Mouse (Mus musculus) liver, embryonic 12.5 days (tissue): ENCODE measurements around the gene Adk. TPM values are rescaled to one million over a fixed set of nuclear protein-coding genes. Genes with fewer than 3 reads are reported as not detected.

ENCODE experiments used
- ATAC-seq: fragments of 200-750 bp; cut with Nextera tagmentation; 2 replicates; pipeline ENCODE4 v1.8.0; 2017; ENCODE audit warnings: moderate number of reproducible peaks, mild to moderate bottlenecking, moderate library complexity
- H3K27ac ChIP-seq: fragments of 300-500 bp; sonication (generic); 2 replicates; pipeline ENCODE4 v1.5.1; 2016; ENCODE audit warnings: mild to moderate bottlenecking
- H3K27me3 ChIP-seq: fragments of 300-500 bp; sonication (generic); replicated peaks from 2 replicates; pipeline ENCODE4 v1.6.1; 2016; ENCODE audit warnings: mild to moderate bottlenecking, moderate library complexity
- H3K36me3 ChIP-seq: fragments of 300-500 bp; sonication (generic); 2 replicates; pipeline ENCODE4 v1.6.1; 2016; ENCODE audit warnings: mild to moderate bottlenecking, moderate library complexity
- H3K4me1 ChIP-seq: fragments of 300-500 bp; sonication (generic); 2 replicates; pipeline ENCODE4 v1.6.1; 2016
- H3K4me2 ChIP-seq: fragments of 300-500 bp; sonication (generic); 2 replicates; pipeline ENCODE4 v1.6.1; 2016; ENCODE audit warnings: mild to moderate bottlenecking, moderate library complexity
- H3K4me3 ChIP-seq: fragments of 300-500 bp; sonication (generic); 2 replicates; pipeline ENCODE4 v1.5.1; 2016; ENCODE audit warnings: mild to moderate bottlenecking, moderate library complexity
- H3K9ac ChIP-seq: fragments of 300-500 bp; sonication (generic); 2 replicates; pipeline ENCODE4 v1.6.1; 2016; ENCODE audit warnings: mild to moderate bottlenecking, moderate library complexity
- H3K9me3 ChIP-seq: fragments of 300-500 bp; sonication (generic); replicated peaks from 2 replicates; pipeline ENCODE4 v1.6.1; 2016; ENCODE audit warnings: mild to moderate bottlenecking, moderate library complexity
- WGBS: fragments of 180-500 bp; shearing (Covaris S2); methylation state at CpG from one replicate; pipeline ENCODE4 v1.1.7; 2016; ENCODE audit not compliant: insufficient replicate concordance; 5-methylcytosine and 5-hydroxymethylcytosine counted together
- polyA plus RNA-seq: library from polyadenylated mRNA; unstranded; fragments of >200 nt; fragmentation: Nextera tagmentation; extraction: Ambion mirVana; gene quantifications from 2 replicates; pipeline ENCODE4 v1.2.1, GENCODE M21; 2016

Gene Adk
- polyA plus RNA-seq, 1 experiment from 2014 or later: 206 TPM

- no peak overlapping the region for H3K27ac ChIP-seq
- no peak overlapping the region for H3K4me3 ChIP-seq
- no peak overlapping the region for H3K9ac ChIP-seq
- H3K27me3 ChIP-seq: no peaks in the 10 kb centered on the region
- no peaks in the 10 kb centered on the region for H3K4me1 ChIP-seq
- H3K9me3 ChIP-seq: no peaks in the 10 kb centered on the region
- 80% methylated on average over 6 of the region's 6 CpGs for WGBS
- no peak for ATAC-seq
- no peak overlapping the region for H3K4me2 ChIP-seq
- H3K36me3 ChIP-seq: 0 out of 2 replicates have a peak, but pooled peaks cover 3% of the 10 kb centered on the region
These were observed 126.0 kb downstream of the Adk start for GRCm38 (mm10) chr14:21178356-21178755.

DNA sequence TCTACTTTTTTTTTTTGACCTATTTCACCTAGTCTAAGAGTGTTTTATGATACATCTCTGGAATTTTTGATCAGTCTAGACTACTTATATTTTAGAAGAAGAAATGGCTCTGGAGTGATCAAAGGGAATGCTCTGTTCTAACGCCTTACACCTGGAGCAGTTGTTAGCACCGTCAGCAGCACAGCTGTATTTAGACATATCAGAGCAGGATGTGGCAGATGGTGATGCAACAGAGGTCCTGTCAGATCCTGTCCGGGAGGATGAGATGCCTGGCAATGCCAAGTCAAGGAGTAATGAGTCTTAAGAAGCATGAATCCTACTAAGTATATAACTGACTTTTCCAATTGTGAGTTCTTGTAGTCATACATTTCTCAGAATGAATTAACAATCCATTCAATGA, 128.7 kb downstream of the Adk start:
- no peak overlapping the region for H3K4me2 ChIP-seq
- no peak overlapping the region for H3K27ac ChIP-seq
- no peaks in the 10 kb centered on the region for H3K4me1 ChIP-seq
- H3K27me3 ChIP-seq: no peaks in the 10 kb centered on the region
- H3K4me3 ChIP-seq: no peak overlapping the region
- H3K9ac ChIP-seq: no peak overlapping the region
- H3K9me3 ChIP-seq: no peaks in the 10 kb centered on the region
- WGBS: 66% methylated on average over 3 of the region's 3 CpGs
- no peak for ATAC-seq
- 0 out of 2 replicates have a peak, but pooled peaks cover 3% of the 10 kb centered on the region for H3K36me3 ChIP-seq

GRCm38 (mm10) chr14:21191966-21192365, 139.6 kb downstream of the Adk start:
- Histone ChIP-seq H3K36me3 (no peaks in the 10 kb centered on the region), H3K4me2 (no peak overlapping the region), H3K9me3 (no peaks in the 10 kb centered on the region), H3K4me3 (no peak overlapping the region), H3K27me3 (no peaks in the 10 kb centered on the region), H3K4me1 (no peaks in the 10 kb centered on the region), H3K27ac (no peak overlapping the region), H3K9ac (no peak overlapping the region)
- 71% methylated on average over 6 of the region's 6 CpGs for WGBS
- no peak for ATAC-seq

DNA sequence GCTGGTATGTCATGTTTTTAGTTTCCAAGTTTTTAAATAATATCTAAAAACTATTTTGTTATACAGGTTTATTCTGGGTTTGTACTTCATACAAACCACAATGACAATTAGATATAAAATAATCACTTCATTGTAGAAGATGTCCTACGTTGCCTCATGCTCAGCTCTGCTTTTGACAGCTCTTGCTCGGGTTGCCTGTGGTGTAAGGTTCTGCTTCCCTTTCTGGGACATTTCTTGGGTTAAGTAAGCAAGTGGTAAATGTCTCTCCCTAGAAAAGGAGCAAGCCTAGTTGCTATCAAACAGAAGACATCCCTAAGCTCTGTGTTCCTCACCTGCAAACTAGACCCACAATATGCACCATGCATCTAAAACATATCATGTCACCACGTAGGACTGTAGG, 140.4 kb downstream of the Adk start:
- no peak for ATAC-seq
- Histone ChIP-seq H3K27ac (no peak overlapping the region), H3K4me2 (no peak overlapping the region), H3K36me3 (no peaks in the 10 kb centered on the region), H3K9ac (no peak overlapping the region), H3K9me3 (no peaks in the 10 kb centered on the region), H3K4me3 (no peak overlapping the region), H3K4me1 (no peaks in the 10 kb centered on the region), H3K27me3 (no peaks in the 10 kb centered on the region)
- 80% methylated on average over 3 of the region's 3 CpGs for WGBS

DNA sequence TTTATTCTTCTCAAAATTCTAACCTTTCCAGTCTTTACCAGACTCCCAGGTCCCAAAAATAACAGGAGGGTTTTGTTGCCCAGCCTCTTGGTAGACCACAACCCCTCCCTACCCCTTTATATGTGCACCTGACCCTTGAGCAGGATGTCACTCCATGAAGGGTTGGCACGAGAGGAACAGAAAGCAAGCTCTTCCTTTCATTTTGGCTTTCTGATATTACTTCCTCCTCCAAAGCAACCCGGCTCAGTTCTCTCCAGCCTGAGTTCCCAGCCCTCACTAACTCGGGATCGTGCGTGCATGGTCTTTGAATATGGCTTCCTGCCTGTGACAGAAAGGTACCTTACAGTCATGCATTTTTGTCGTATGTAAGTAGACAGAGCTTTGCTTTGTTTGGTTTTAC, 142.0 kb downstream of the Adk start:
- Histone ChIP-seq H3K4me3 (no peak overlapping the region), H3K9me3 (no peaks in the 10 kb centered on the region), H3K4me1 (no peaks in the 10 kb centered on the region), H3K36me3 (peaks cover 4% of the 10 kb centered on the region; the same call in 1 of the 2 replicates), H3K9ac (no peak overlapping the region), H3K4me2 (no peak overlapping the region), H3K27me3 (no peaks in the 10 kb centered on the region), H3K27ac (no peak overlapping the region)
- WGBS: 71% methylated on average over 6 of the region's 6 CpGs
- no peak for ATAC-seq

- 67% methylated on average over 3 of the region's 3 CpGs for WGBS
- no peaks in the 10 kb centered on the region for H3K4me1 ChIP-seq
- H3K36me3 ChIP-seq: peaks cover 10% of the 10 kb centered on the region; the same call in 1 of the 2 replicates
- no peak for ATAC-seq
- no peak overlapping the region for H3K9ac ChIP-seq
- H3K4me2 ChIP-seq: no peak overlapping the region
- no peaks in the 10 kb centered on the region for H3K9me3 ChIP-seq
- H3K27me3 ChIP-seq: no peaks in the 10 kb centered on the region
- no peak overlapping the region for H3K4me3 ChIP-seq
- H3K27ac ChIP-seq: no peak overlapping the region
These were observed 148.5 kb downstream of the Adk start for GRCm38 (mm10) chr14:21200850-21201249.

GRCm38 (mm10) chr14:21206472-21206871, 154.1 kb downstream of the Adk start:
- H3K27me3 ChIP-seq: no peaks in the 10 kb centered on the region
- H3K4me3 ChIP-seq: no peak overlapping the region
- H3K9me3 ChIP-seq: no peaks in the 10 kb centered on the region
- no peaks in the 10 kb centered on the region for H3K4me1 ChIP-seq
- H3K36me3 ChIP-seq: peaks cover 2% of the 10 kb centered on the region
- no peak for ATAC-seq
- no peak overlapping the region for H3K27ac ChIP-seq
- no peak overlapping the region for H3K4me2 ChIP-seq
- 82% methylated on average over 4 of the region's 4 CpGs for WGBS
- no peak overlapping the region for H3K9ac ChIP-seq

DNA sequence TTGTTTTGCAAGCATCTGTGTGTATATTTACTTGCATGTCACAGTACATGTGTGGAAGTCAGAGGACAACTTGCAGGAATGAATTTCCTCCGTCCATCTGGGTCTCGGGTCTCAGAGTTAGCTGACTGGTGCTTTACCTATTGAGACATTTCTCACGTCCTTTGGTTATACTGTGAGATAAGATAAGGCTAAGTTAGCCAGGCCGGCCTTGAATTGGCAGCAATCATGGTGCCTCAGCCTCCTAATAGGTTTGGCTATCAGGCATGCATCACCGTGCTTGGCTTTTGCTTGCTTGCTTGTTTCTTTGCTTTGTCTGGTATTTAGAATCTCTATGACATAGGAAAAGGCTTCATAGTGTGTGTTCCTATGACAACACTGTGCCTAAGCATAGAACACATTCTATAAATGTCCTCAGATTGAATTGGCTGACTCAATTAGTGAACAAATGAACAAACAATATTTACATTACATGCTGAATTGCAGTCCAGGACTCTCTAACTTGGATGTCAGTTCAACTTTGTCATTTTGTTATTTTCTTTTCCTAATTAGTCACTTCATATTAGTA, 169.3 kb downstream of the Adk start:
- 0 out of 2 replicates have a peak, but pooled peaks have one; percentile 36 for ATAC-seq
- Histone ChIP-seq H3K27me3 (no peaks in the 10 kb centered on the region), H3K4me2 (peak overlapping the region; percentile 8), H3K9ac (no peak overlapping the region), H3K9me3 (no peaks in the 10 kb centered on the region), H3K4me3 (no peak overlapping the region), H3K36me3 (no peaks in the 10 kb centered on the region), H3K4me1 (peaks cover 62% of the 10 kb centered on the region), H3K27ac (0 out of 2 replicates have a peak overlapping the region, but pooled peaks have one; percentile 26)
- WGBS: 25% methylated on average over 5 of the region's 5 CpGs

DNA sequence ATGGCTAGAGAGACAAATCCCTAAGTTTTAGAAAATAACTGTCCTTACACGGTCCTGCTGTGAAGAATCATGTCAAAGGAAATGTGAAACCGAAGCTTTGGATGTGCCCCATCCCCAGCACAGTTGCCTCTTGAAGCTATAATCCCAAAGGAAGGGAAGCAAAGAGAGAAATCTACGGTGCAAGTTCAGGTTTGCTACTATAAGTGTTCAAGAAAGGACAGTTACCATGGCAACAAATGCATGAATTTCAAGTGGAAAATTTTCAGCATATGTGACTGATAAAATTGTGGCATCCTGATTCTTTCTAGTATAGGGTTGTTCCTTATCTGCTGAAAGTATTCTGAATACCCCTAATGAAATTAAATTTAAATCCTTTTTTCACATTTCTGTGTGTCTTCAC, 169.8 kb downstream of the Adk start:
- H3K9me3 ChIP-seq: no peaks in the 10 kb centered on the region
- no peak for ATAC-seq
- H3K4me3 ChIP-seq: no peak overlapping the region
- H3K4me2 ChIP-seq: no peak overlapping the region
- no peak overlapping the region for H3K27ac ChIP-seq
- H3K36me3 ChIP-seq: no peaks in the 10 kb centered on the region
- peaks cover 68% of the 10 kb centered on the region for H3K4me1 ChIP-seq
- no peak overlapping the region for H3K9ac ChIP-seq
- 81% methylated on average over 3 of the region's 3 CpGs for WGBS
- H3K27me3 ChIP-seq: no peaks in the 10 kb centered on the region

- H3K27me3 ChIP-seq: no peaks in the 10 kb centered on the region
- no peaks in the 10 kb centered on the region for H3K36me3 ChIP-seq
- H3K4me2 ChIP-seq: no peak overlapping the region
- H3K9me3 ChIP-seq: no peaks in the 10 kb centered on the region
- peaks cover 69% of the 10 kb centered on the region for H3K4me1 ChIP-seq
- ATAC-seq: no peak
- H3K4me3 ChIP-seq: no peak overlapping the region
- 81% methylated on average over 6 of the region's 6 CpGs for WGBS
- H3K9ac ChIP-seq: no peak overlapping the region
- H3K27ac ChIP-seq: peak overlapping the region; percentile 84
These were observed 171.1 kb downstream of the Adk start for GRCm38 (mm10) chr14:21223456-21223855.

- Histone ChIP-seq H3K9ac (peak overlapping the region; percentile 55; the same call in 1 of the 2 replicates), H3K27ac (peak overlapping the region; percentile 84), H3K4me1 (peaks cover 69% of the 10 kb centered on the region), H3K36me3 (no peaks in the 10 kb centered on the region), H3K9me3 (no peaks in the 10 kb centered on the region), H3K4me2 (peak overlapping the region; percentile 51), H3K4me3 (no peak overlapping the region), H3K27me3 (no peaks in the 10 kb centered on the region)
- WGBS: 22% methylated on average over 3 of the region's 3 CpGs
- peak; percentile 95 for ATAC-seq
These were observed 171.7 kb downstream of the Adk start for GRCm38 (mm10) chr14:21223971-21224635.

DNA sequence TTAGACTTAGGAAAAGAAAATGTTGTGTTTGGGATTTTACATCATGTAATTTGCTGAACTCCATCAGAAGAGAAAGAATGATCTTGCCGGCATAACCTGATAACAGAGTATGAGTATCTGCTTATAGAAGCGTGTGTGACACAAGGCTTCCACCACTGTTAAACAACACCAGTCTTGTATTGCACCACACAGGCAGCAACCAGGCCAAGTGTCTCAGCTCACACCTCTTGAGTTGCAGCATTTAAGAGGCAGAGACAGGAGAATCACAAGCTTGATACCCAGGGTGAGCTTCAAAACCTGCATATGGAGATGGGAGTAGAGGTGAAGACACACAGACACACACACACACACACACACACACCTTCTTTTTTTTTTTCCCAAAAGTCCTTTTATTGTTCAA, 184.7 kb downstream of the Adk start:
- ATAC-seq: no peak
- no peaks in the 10 kb centered on the region for H3K27me3 ChIP-seq
- no peak overlapping the region for H3K4me2 ChIP-seq
- no peaks in the 10 kb centered on the region for H3K9me3 ChIP-seq
- peaks cover 32% of the 10 kb centered on the region for H3K36me3 ChIP-seq
- H3K27ac ChIP-seq: no peak overlapping the region
- no peak overlapping the region for H3K4me3 ChIP-seq
- 88% methylated on average over 2 of the region's 2 CpGs for WGBS
- no peaks in the 10 kb centered on the region for H3K4me1 ChIP-seq
- no peak overlapping the region for H3K9ac ChIP-seq
